In genomic region chr2:151937893-151938292, GRCm38 (mm10) we compare ENCODE assay signal across 9 mouse cellular contexts. TPM values are rescaled to one million over a fixed set of nuclear protein-coding genes. Genes with fewer than 3 reads are reported as not detected.
DNase-seq lines count a peak whose midpoint lies in the region; ATAC-seq and TF ChIP-seq lines count a peak whose summit lies in the region.
"Had no signal": no experiment of that assay in that cellular context is flagged by ENCODE, and none has a peak within 500 bp of the region (broad histone marks: within the 10 kb centered on the region; RNA-seq: fewer than 3 reads in every experiment).

No protein-coding gene starts in this region.

- no peak overlapping the region for H3K4me3 ChIP-seq in intestine, embryonic 14.5 days (ENCODE audit: low read depth, low read length)
- no peak overlapping the region for H3K4me3 ChIP-seq in intestine, postnatal 0 days (ENCODE audit: low read depth, low read length)
- H3K4me3 ChIP-seq: lung, embryonic 15.5 days had no signal

- H3K9me3 ChIP-seq in intestine, embryonic 14.5 days (ENCODE audit: control insufficient read depth, low read length) = no peaks in the 10 kb centered on the region
- H3K9me3 ChIP-seq in intestine, postnatal 0 days (ENCODE audit: control insufficient read depth) = no peaks in the 10 kb centered on the region
- H3K9me3 ChIP-seq: lung, embryonic 15.5 days had no signal

- TF ChIP-seq POLR2A in brain, embryonic 14.5 days (IDR thresholded peaks at IDR 0.05; ENCODE audit: borderline replicate concordance, extremely low read depth, insufficient read depth, insufficient read length, poor library complexity, severe bottlenecking) = no peak

- no peak overlapping the region for H3K4me2 ChIP-seq in intestine, embryonic 14.5 days (ENCODE audit: low read length)
- H3K4me2 ChIP-seq in intestine, postnatal 0 days (replicated peaks; ENCODE audit: low read depth) = no peak overlapping the region
- H3K4me2 ChIP-seq: lung, embryonic 15.5 days had no signal

- H3K36me3 ChIP-seq in intestine, embryonic 14.5 days (ENCODE audit: control insufficient read depth, insufficient read depth, low read length) = no peaks in the 10 kb centered on the region
- H3K36me3 ChIP-seq in intestine, postnatal 0 days (ENCODE audit: control insufficient read depth, insufficient read depth) = no peaks in the 10 kb centered on the region
- H3K36me3 ChIP-seq: lung, embryonic 15.5 days had no signal

- H3K27me3 ChIP-seq in intestine, embryonic 14.5 days (replicated peaks; ENCODE audit: control insufficient read depth, insufficient read depth, low read length) = no peaks in the 10 kb centered on the region
- no peaks in the 10 kb centered on the region for H3K27me3 ChIP-seq in intestine, postnatal 0 days (replicated peaks; ENCODE audit: control insufficient read depth, insufficient read depth, low read length)
- H3K27me3 ChIP-seq: lung, embryonic 15.5 days had no signal

- peaks cover 7% of the 10 kb centered on the region; the same call in 1 of the 2 replicates for H3K4me1 ChIP-seq in intestine, embryonic 14.5 days (replicated peaks; ENCODE audit: control insufficient read depth, insufficient read depth, low read length)
- H3K4me1 ChIP-seq in intestine, postnatal 0 days (replicated peaks; ENCODE audit: control insufficient read depth, insufficient read depth, low read length) = no peaks in the 10 kb centered on the region

- TF ChIP-seq CTCF in intestine, postnatal 0 days (IDR thresholded peaks at IDR 0.05; ENCODE audit: low read depth) = no peak
- TF ChIP-seq CTCF in brain, embryonic 14.5 days (IDR thresholded peaks at IDR 0.05; ENCODE audit: borderline replicate concordance, extremely low read depth, insufficient read depth, insufficient read length) = no peak

- H3K9ac ChIP-seq in intestine, embryonic 14.5 days (ENCODE audit: low read length) = no peak overlapping the region
- H3K9ac ChIP-seq in intestine, postnatal 0 days (ENCODE audit: low read depth, low read length) = no peak overlapping the region
- H3K9ac ChIP-seq: lung, embryonic 15.5 days had no signal

- no peak overlapping the region for H3K27ac ChIP-seq in intestine, embryonic 14.5 days (ENCODE audit: low read depth)
- no peak overlapping the region for H3K27ac ChIP-seq in intestine, postnatal 0 days (ENCODE audit: low read depth, low read length)
- H3K27ac ChIP-seq: lung, embryonic 15.5 days had no signal

- ATAC-seq in intestine, embryonic 14.5 days (replicated peaks; ENCODE audit: low FRiP score, low TSS enrichment, low read depth) = no peak
- ATAC-seq in intestine, postnatal 0 days = no peak
- no peak for ATAC-seq in cerebellum, adult (ENCODE audit: insufficient number of reproducible peaks, low FRiP score, low TSS enrichment)

- DNase-seq in intestine, embryonic 14.5 days (ENCODE audit: low spot score) = peak; percentile 60
- DNase-seq in 416B (ENCODE audit: low read depth) = peak; percentile 32
- peak; percentile 18 for DNase-seq in brain, embryonic 14.5 days (ENCODE audit: low read depth)
- peak; percentile 42 for DNase-seq in lung, postnatal 14 days
- DNase-seq in B cell, adult 2 months = no peak
- DNase-seq in cerebellum, adult 9-10 months = no peak

- 71% methylated on average over 3 of the region's 3 CpGs for WGBS in intestine, embryonic 14.5 days
- 44% methylated on average over 3 of the region's 3 CpGs for WGBS in intestine, postnatal 0 days

RNA-seq across cellular contexts. Expression of gene Angpt4, which starts 26.9 kb away (rescaled TPM):
- polyA plus RNA-seq in intestine, embryonic 14.5 days (2014; fragmentation: Nextera tagmentation; extraction: Ambion mirVana) = 1.2 and 1.3 TPM in 2 replicates
- polyA plus RNA-seq in intestine, postnatal 0 days (2015; fragmentation: Nextera tagmentation; extraction: Ambion mirVana) = 0.18 and 0.27 TPM in 2 replicates
- 0.06 and 0.12 TPM in 2 replicates for polyA plus RNA-seq in brain, embryonic 14.5 days (2012; rRNA removed)

RNA-seq across cellular contexts. Expression of gene Fam110a, which starts 42.1 kb away (rescaled TPM):
- 22.8 and 24.8 TPM in 2 replicates for polyA plus RNA-seq in intestine, embryonic 14.5 days (2014; fragmentation: Nextera tagmentation; extraction: Ambion mirVana)
- polyA plus RNA-seq in intestine, postnatal 0 days (2015; fragmentation: Nextera tagmentation; extraction: Ambion mirVana) = 14.5 and 14.9 TPM in 2 replicates
- polyA plus RNA-seq in brain, embryonic 14.5 days (2012; rRNA removed) = 40.1 and 41.2 TPM in 2 replicates

RNA-seq across cellular contexts. Expression of gene Slc52a3, which starts 58.4 kb away (rescaled TPM):
- polyA plus RNA-seq in intestine, embryonic 14.5 days (2014; fragmentation: Nextera tagmentation; extraction: Ambion mirVana) = 1.8 and 2.0 TPM in 2 replicates
- polyA plus RNA-seq in intestine, postnatal 0 days (2015; fragmentation: Nextera tagmentation; extraction: Ambion mirVana) = 15.7 and 15.8 TPM in 2 replicates
- polyA plus RNA-seq in brain, embryonic 14.5 days (2012; rRNA removed) = 0.95 and 1.4 TPM in 2 replicates

Comparison
In these comparisons a context has a peak if more than half of its experiments do, and no peak if none do; other contexts are left out.
1. DNase-seq: peak in intestine, embryonic 14.5 days (single experiment), 416B (single experiment), brain, embryonic 14.5 days (single experiment) and lung, postnatal 14 days (single experiment); none in B cell, adult 2 months (0 of 2) and cerebellum, adult 9-10 months (single experiment).